Mouse (Mus musculus): ENCODE results near the gene C1ra. TPM values are rescaled to one million over a fixed set of nuclear protein-coding genes. Genes with fewer than 3 reads are reported as not detected.
"Not testable (repeated sequence)": the region's sequence is repeated elsewhere in the genome, so short reads cannot be mapped to it uniquely, and the experiment has no call there.

Gene C1ra
- polyA plus RNA-seq, 1 experiment from 2014 or later = 1.7 TPM

GRCm38 (mm10) chr6:124511936-124512335 is 269 bp upstream of the C1ra start:
- Histone ChIP-seq H3K9me3 (ENCODE audit: control insufficient read depth, low read length) (no peaks in the 10 kb centered on the region), H3K27ac (ENCODE audit: low read depth) (no peak overlapping the region), H3K4me1 (replicated peaks; ENCODE audit: control insufficient read depth, insufficient read depth, low read length) (no peaks in the 10 kb centered on the region), H3K27me3 (replicated peaks; ENCODE audit: control insufficient read depth, insufficient read depth, low read length) (no peaks in the 10 kb centered on the region), H3K4me2 (ENCODE audit: low read length) (no peak overlapping the region), H3K4me3 (ENCODE audit: low read depth, low read length) (no peak overlapping the region), H3K9ac (ENCODE audit: low read length) (no peak overlapping the region), H3K36me3 (ENCODE audit: control insufficient read depth, insufficient read depth, low read length) (no peaks in the 10 kb centered on the region)
- 58% methylated on average over 6 of the region's 6 CpGs for WGBS
- DNase-seq (ENCODE audit: low spot score) (no peak), ATAC-seq (replicated peaks; ENCODE audit: low FRiP score, low TSS enrichment, low read depth) (no peak)

GRCm38 (mm10) chr6:124517733-124518132 is 5.5 kb downstream of the C1ra start:
- H3K4me1 ChIP-seq (replicated peaks; ENCODE audit: control insufficient read depth, insufficient read depth, low read length); H3K36me3 ChIP-seq (ENCODE audit: control insufficient read depth, insufficient read depth, low read length); H3K4me2 ChIP-seq (ENCODE audit: low read length); H3K27me3 ChIP-seq (replicated peaks; ENCODE audit: control insufficient read depth, insufficient read depth, low read length); H3K27ac ChIP-seq (ENCODE audit: low read depth); ATAC-seq (replicated peaks; ENCODE audit: low FRiP score, low TSS enrichment, low read depth); H3K4me3 ChIP-seq (ENCODE audit: low read depth, low read length); H3K9ac ChIP-seq (ENCODE audit: low read length); H3K9me3 ChIP-seq (ENCODE audit: control insufficient read depth, low read length); DNase-seq (ENCODE audit: low spot score): not testable (repeated sequence)
- WGBS = 90% methylated on average over 4 of the region's 4 CpGs

DNA sequence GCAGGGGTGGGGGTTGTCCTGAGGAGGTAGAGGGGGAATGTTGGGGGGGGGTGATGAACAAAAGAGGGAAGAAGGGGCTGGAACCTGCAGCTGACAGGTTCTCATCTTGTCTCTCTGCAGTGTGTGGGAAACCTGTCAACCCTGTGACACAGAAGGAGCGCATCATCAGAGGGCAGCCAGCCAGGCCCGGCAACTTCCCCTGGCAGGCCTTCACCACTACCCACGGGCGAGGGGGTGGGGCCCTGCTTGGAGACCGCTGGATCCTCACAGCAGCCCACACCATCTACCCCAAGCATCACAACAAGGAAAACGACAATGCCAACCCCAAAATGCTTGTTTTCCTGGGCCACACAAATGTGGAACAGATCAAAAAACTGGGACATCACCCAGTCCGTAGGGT is 9.9 kb downstream of the C1ra start:
- H3K9me3 ChIP-seq (ENCODE audit: control insufficient read depth, low read length); H3K4me1 ChIP-seq (replicated peaks; ENCODE audit: control insufficient read depth, insufficient read depth, low read length); DNase-seq (ENCODE audit: low spot score); H3K4me3 ChIP-seq (ENCODE audit: low read depth, low read length); H3K36me3 ChIP-seq (ENCODE audit: control insufficient read depth, insufficient read depth, low read length); ATAC-seq (replicated peaks; ENCODE audit: low FRiP score, low TSS enrichment, low read depth); H3K27ac ChIP-seq (ENCODE audit: low read depth); H3K4me2 ChIP-seq (ENCODE audit: low read length); H3K27me3 ChIP-seq (replicated peaks; ENCODE audit: control insufficient read depth, insufficient read depth, low read length); H3K9ac ChIP-seq (ENCODE audit: low read length): not testable (repeated sequence)
- 75% methylated on average over 7 of the region's 7 CpGs for WGBS

DNA sequence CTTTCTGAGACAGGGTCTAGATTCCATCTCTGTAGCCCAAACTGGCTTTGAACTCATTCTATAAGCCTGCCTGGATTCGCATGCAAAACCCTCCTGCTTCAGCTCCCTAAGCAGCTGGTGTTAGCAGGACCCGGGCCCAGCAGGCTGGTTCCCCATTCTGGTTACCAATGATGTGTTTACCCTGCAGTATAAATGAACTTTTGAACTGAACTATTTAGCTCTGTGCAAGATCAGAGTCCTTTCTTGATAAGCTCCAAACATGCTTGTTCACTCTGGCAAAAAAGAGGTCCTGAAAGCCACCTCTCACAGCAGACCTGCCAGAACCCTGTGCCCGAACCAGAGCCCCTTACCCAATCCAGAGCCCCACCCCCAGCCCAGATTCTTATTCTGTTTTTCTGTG is 15.7 kb downstream of the C1ra start:
- H3K4me2 ChIP-seq (ENCODE audit: low read length) = no peak overlapping the region
- no peaks in the 10 kb centered on the region for H3K4me1 ChIP-seq (replicated peaks; ENCODE audit: control insufficient read depth, insufficient read depth, low read length)
- no peak for ATAC-seq (replicated peaks; ENCODE audit: low FRiP score, low TSS enrichment, low read depth)
- H3K27ac ChIP-seq (ENCODE audit: low read depth) = no peak overlapping the region
- 68% methylated on average over 3 of the region's 3 CpGs for WGBS
- no peaks in the 10 kb centered on the region for H3K27me3 ChIP-seq (replicated peaks; ENCODE audit: control insufficient read depth, insufficient read depth, low read length)
- peak; percentile 50 for DNase-seq (ENCODE audit: low spot score)
- no peak overlapping the region for H3K4me3 ChIP-seq (ENCODE audit: low read depth, low read length)
- H3K9me3 ChIP-seq (ENCODE audit: control insufficient read depth, low read length) = no peaks in the 10 kb centered on the region
- H3K36me3 ChIP-seq (ENCODE audit: control insufficient read depth, insufficient read depth, low read length) = no peaks in the 10 kb centered on the region
- H3K9ac ChIP-seq (ENCODE audit: low read length) = no peak overlapping the region

- H3K9me3 ChIP-seq (ENCODE audit: control insufficient read depth, low read length) = no peaks in the 10 kb centered on the region
- ATAC-seq (replicated peaks; ENCODE audit: low FRiP score, low TSS enrichment, low read depth) = no peak
- 80% methylated on average over 8 of the region's 8 CpGs for WGBS
Observed at GRCm38 (mm10) chr6:124531077-124531476, 18.9 kb downstream of the C1ra start.

GRCm38 (mm10) chr6:124536125-124536829 is 24.1 kb downstream of the C1ra start:
- H3K27me3 ChIP-seq (replicated peaks; ENCODE audit: control insufficient read depth, insufficient read depth, low read length); H3K4me1 ChIP-seq (replicated peaks; ENCODE audit: control insufficient read depth, insufficient read depth, low read length); H3K27ac ChIP-seq (ENCODE audit: low read depth); DNase-seq (ENCODE audit: low spot score); H3K4me3 ChIP-seq (ENCODE audit: low read depth, low read length); H3K9ac ChIP-seq (ENCODE audit: low read length); H3K9me3 ChIP-seq (ENCODE audit: control insufficient read depth, low read length); H3K4me2 ChIP-seq (ENCODE audit: low read length); H3K36me3 ChIP-seq (ENCODE audit: control insufficient read depth, insufficient read depth, low read length); ATAC-seq (replicated peaks; ENCODE audit: low FRiP score, low TSS enrichment, low read depth): not testable (repeated sequence)
- 78% methylated on average over 8 of the region's 8 CpGs for whole genome bisulfite sequencing

More at GRCm38 (mm10) chr6:124531077-124531476, 18.9 kb downstream of the C1ra start:
- no peak for DNase-seq (ENCODE audit: low spot score)
- Histone ChIP-seq H3K9ac (ENCODE audit: low read length) (no peak overlapping the region), H3K4me3 (ENCODE audit: low read depth, low read length) (no peak overlapping the region), H3K36me3 (ENCODE audit: control insufficient read depth, insufficient read depth, low read length) (no peaks in the 10 kb centered on the region), H3K27ac (ENCODE audit: low read depth) (no peak overlapping the region), H3K4me2 (ENCODE audit: low read length) (no peak overlapping the region), H3K4me1 (replicated peaks; ENCODE audit: control insufficient read depth, insufficient read depth, low read length) (no peaks in the 10 kb centered on the region), H3K27me3 (replicated peaks; ENCODE audit: control insufficient read depth, insufficient read depth, low read length) (no peaks in the 10 kb centered on the region)

DNA sequence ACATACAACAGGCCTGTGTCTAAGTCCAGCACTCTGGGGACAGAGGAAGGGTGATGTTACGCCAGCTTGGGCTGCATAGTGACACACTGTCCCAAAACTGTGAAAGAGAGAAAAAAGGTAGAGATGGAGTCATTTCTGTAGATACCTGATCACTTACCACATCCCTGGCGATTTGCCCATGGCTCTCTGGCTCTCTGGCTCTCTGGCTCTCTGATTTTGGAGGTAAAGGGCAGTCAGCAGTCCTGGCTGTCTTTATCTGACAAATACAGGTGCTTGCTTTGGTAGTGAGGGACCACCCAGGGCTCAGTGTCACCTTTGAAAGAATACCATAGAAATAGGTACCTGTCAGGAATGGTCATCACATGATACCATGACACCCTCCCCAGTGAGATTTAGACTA is 29.0 kb downstream of the C1ra start:
- not testable (repeated sequence) for H3K4me2 ChIP-seq (ENCODE audit: low read length); DNase-seq (ENCODE audit: low spot score); ATAC-seq (replicated peaks; ENCODE audit: low FRiP score, low TSS enrichment, low read depth); H3K9me3 ChIP-seq (ENCODE audit: control insufficient read depth, low read length); H3K27me3 ChIP-seq (replicated peaks; ENCODE audit: control insufficient read depth, insufficient read depth, low read length); H3K9ac ChIP-seq (ENCODE audit: low read length); H3K27ac ChIP-seq (ENCODE audit: low read depth); H3K4me1 ChIP-seq (replicated peaks; ENCODE audit: control insufficient read depth, insufficient read depth, low read length); H3K36me3 ChIP-seq (ENCODE audit: control insufficient read depth, insufficient read depth, low read length); H3K4me3 ChIP-seq (ENCODE audit: low read depth, low read length)
- 81% methylated on average over 2 of the region's 2 CpGs for WGBS

DNA sequence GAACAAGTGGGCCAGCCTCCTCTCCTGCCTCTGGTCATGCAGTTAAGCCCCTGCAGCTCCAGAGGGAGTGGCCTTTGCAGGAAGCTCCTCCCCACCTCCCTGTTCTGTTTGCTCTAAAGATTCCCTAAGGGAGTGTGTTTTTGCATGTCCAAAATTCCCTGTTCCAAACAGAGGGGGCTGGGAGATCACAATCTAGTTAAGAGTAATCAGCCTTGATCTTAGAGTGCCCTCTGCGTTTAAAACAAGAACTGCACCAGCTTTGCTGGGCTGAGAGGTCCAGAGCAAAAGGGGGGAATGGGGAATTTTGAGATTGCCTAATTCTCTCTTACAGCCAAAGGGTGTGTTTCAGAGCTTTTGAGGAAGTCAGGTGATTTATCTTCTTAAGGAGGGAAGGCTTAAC is 30.1 kb downstream of the C1ra start, which contains the start of gene C1s1:
TSS of gene C1s1 (minus strand) at position 76 of the 400 bp plus-strand sequence.
- H3K27ac ChIP-seq (ENCODE audit: low read depth); H3K27me3 ChIP-seq (replicated peaks; ENCODE audit: control insufficient read depth, insufficient read depth, low read length); H3K36me3 ChIP-seq (ENCODE audit: control insufficient read depth, insufficient read depth, low read length); DNase-seq (ENCODE audit: low spot score); H3K9ac ChIP-seq (ENCODE audit: low read length); H3K4me3 ChIP-seq (ENCODE audit: low read depth, low read length); ATAC-seq (replicated peaks; ENCODE audit: low FRiP score, low TSS enrichment, low read depth); H3K4me2 ChIP-seq (ENCODE audit: low read length); H3K4me1 ChIP-seq (replicated peaks; ENCODE audit: control insufficient read depth, insufficient read depth, low read length); H3K9me3 ChIP-seq (ENCODE audit: control insufficient read depth, low read length): not testable (repeated sequence)
- WGBS = 5% methylated on average over 1 of the region's 1 CpGs

DNA sequence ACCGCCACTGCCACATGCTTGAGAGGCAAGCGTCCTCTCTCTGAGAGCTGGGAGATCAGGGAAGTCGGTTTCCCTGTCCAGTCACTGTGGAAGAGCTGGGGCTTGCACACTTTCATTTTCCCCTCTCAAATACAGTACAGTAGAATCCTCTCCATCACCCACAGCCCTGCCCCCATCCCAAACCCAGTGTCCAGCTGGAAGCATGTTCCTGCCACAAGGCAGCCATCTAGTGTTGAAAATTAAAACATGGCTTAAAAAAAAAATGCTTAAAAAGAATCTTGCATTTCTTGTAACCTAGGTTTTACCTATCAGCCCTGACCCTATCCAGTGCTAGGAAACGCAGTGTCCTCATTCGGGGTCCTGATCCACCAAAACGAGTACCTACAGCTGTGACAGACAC is 32.3 kb downstream of the C1ra start:
- no peak for ATAC-seq (replicated peaks; ENCODE audit: low FRiP score, low TSS enrichment, low read depth)
- Histone ChIP-seq H3K9me3 (ENCODE audit: control insufficient read depth, low read length) (no peaks in the 10 kb centered on the region), H3K27ac (ENCODE audit: low read depth) (no peak overlapping the region), H3K36me3 (ENCODE audit: control insufficient read depth, insufficient read depth, low read length) (no peaks in the 10 kb centered on the region), H3K9ac (ENCODE audit: low read length) (no peak overlapping the region), H3K27me3 (replicated peaks; ENCODE audit: control insufficient read depth, insufficient read depth, low read length) (no peaks in the 10 kb centered on the region), H3K4me2 (ENCODE audit: low read length) (no peak overlapping the region), H3K4me3 (ENCODE audit: low read depth, low read length) (no peak overlapping the region), H3K4me1 (replicated peaks; ENCODE audit: control insufficient read depth, insufficient read depth, low read length) (no peaks in the 10 kb centered on the region)
- no peak for DNase-seq (ENCODE audit: low spot score)
- WGBS = 76% methylated on average over 5 of the region's 6 CpGs

Data from intestine, embryonic 14.5 days (tissue).